Mouse (Mus musculus) cerebellum, adult (tissue): ENCODE data around the gene Pfkfb2.

Source experiments
- ATAC-seq: cut with Nextera tagmentation; 2 replicates; pipeline ENCODE4 v1.9.2; 2017; ENCODE audit warnings: mild to moderate bottlenecking, moderate library complexity, mixed read lengths; ENCODE audit not compliant: insufficient number of reproducible peaks, low FRiP score, low TSS enrichment

The Pfkfb2 gene

GRCm38 (mm10) chr1:130729153-130729552 is at the start of gene Pfkfb2:
Gene Pfkfb2, minus strand, starts transcription at chr1:130729253.
- ATAC-seq = no peak

- ATAC-seq = no peak
These were observed 47.6 kb upstream of the Pfkfb2 start for GRCm38 (mm10) chr1:130776645-130777044.

- ATAC-seq = no peak
These were observed 46.8 kb upstream of the Pfkfb2 start for GRCm38 (mm10) chr1:130775691-130776331.

GRCm38 (mm10) chr1:130775234-130775633 is 46.2 kb upstream of the Pfkfb2 start:
- no peak for ATAC-seq

GRCm38 (mm10) chr1:130770981-130771494 is 42.0 kb upstream of the Pfkfb2 start:
- no peak for ATAC-seq

GRCm38 (mm10) chr1:130770487-130770886 is 41.4 kb upstream of the Pfkfb2 start:
- ATAC-seq = no peak

- ATAC-seq = no peak
These were observed 40.9 kb upstream of the Pfkfb2 start for GRCm38 (mm10) chr1:130769925-130770324.

- no peak for ATAC-seq
These were observed 38.0 kb upstream of the Pfkfb2 start for GRCm38 (mm10) chr1:130767066-130767465.

- no peak for ATAC-seq
These were observed 35.0 kb upstream of the Pfkfb2 start for GRCm38 (mm10) chr1:130764027-130764461.

GRCm38 (mm10) chr1:130762045-130762760 is 33.1 kb upstream of the Pfkfb2 start:
- ATAC-seq = no peak

- no peak for ATAC-seq
These were observed 32.5 kb upstream of the Pfkfb2 start for GRCm38 (mm10) chr1:130761597-130761996.

GRCm38 (mm10) chr1:130759689-130760088 is 30.6 kb upstream of the Pfkfb2 start:
- ATAC-seq = no peak

- no peak for ATAC-seq
These were observed 17.8 kb upstream of the Pfkfb2 start for GRCm38 (mm10) chr1:130746819-130747218.

GRCm38 (mm10) chr1:130745591-130745990 is 16.5 kb upstream of the Pfkfb2 start:
- ATAC-seq = no peak

- ATAC-seq = no peak
These were observed 15.9 kb upstream of the Pfkfb2 start for GRCm38 (mm10) chr1:130744961-130745360.

GRCm38 (mm10) chr1:130744217-130744616 is 15.2 kb upstream of the Pfkfb2 start:
- no peak for ATAC-seq

- no peak for ATAC-seq
These were observed 14.7 kb upstream of the Pfkfb2 start for GRCm38 (mm10) chr1:130743775-130744174.

- no peak for ATAC-seq
These were observed 13.1 kb upstream of the Pfkfb2 start for GRCm38 (mm10) chr1:130742201-130742600.

GRCm38 (mm10) chr1:130740781-130741720 is 12.0 kb upstream of the Pfkfb2 start:
- peak; percentile 32; the same call in 1 of the 2 replicates for ATAC-seq

- peak; percentile 47; the same call in 1 of the 2 replicates for ATAC-seq
These were observed 11.2 kb upstream of the Pfkfb2 start for GRCm38 (mm10) chr1:130740227-130740648.
